In the genomic region with DNA sequence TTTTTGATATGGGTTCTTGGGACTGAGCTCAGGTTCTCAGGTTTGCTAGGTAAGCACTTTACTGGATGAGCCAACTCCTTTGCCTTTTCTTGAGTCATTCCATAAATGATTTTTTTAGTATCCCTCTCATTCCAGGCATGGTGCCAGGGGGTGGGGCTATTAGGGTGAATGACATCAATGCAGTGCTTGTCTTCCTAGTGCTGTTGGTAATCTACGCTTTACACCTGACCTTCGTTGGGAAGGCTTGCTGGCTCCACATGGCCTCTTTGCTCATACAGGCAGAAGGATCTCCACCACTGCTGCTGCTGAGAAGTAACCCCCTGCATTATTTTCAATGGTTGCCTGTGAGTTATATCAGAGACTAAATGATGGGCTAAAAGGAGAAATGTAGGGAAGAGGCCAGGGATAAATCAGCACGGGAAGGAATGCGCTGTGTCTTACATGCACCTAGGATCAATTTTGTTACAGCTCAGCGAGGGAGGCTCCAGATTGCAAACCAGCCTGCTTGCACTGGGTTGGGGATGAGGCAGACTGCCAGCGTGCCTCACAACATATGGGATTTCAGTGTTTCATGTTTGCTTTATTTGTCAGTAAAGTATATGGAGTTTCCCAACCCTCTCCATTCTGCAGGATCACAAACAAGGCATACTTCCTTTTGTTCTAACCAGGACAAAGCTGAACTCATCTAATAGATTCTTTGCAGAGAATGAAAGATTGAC, we compare ENCODE assay signal across 9 mouse cellular contexts.
DNase-seq lines count a peak whose midpoint lies in the region; ATAC-seq lines count a peak whose summit lies in the region.
"Had no signal": no experiment of that assay in that cellular context is flagged by ENCODE, and none has a peak within 500 bp of the region (broad histone marks: within the 10 kb centered on the region; RNA-seq: fewer than 3 reads in every experiment).

No protein-coding gene starts in this region.

- no peak overlapping the region for H3K4me3 ChIP-seq in forebrain, embryonic 15.5 days
- no peak overlapping the region for H3K4me3 ChIP-seq in forebrain, embryonic 11.5 days (ENCODE audit: low read depth, low read length)
- H3K4me3 ChIP-seq in lung, embryonic 15.5 days: no peak overlapping the region
- H3K4me3 ChIP-seq in midbrain, embryonic 16.5 days (ENCODE audit: low read depth, low read length): no peak overlapping the region

- peak; percentile 81 for ATAC-seq in forebrain, embryonic 15.5 days (replicated peaks)
- no peak for ATAC-seq in forebrain, embryonic 11.5 days (replicated peaks; ENCODE audit: low FRiP score)
- 0 out of 2 replicates have a peak, but pooled peaks have one; percentile 14 for ATAC-seq in lung, embryonic 15.5 days (ENCODE audit: borderline replicate concordance, extremely low read depth, low FRiP score, low TSS enrichment)
- no peak for ATAC-seq in inflammation-experienced regulatory T-cells, adult 6 months
- ATAC-seq in midbrain, embryonic 16.5 days: no peak

- DNase-seq in forebrain, embryonic 11.5 days (ENCODE audit: low spot score): no peak
- peak; percentile 46 to 53 for DNase-seq in adrenal gland, adult 18-20 months (ENCODE audit: low spot score in 2 of 2)
- peak; percentile 20 to 22 for DNase-seq in kidney, postnatal 4 days
- no peak for DNase-seq in cerebellum, adult 8-10 months

- H3K36me3 ChIP-seq in forebrain, embryonic 15.5 days: no peaks in the 10 kb centered on the region
- H3K36me3 ChIP-seq in forebrain, embryonic 11.5 days (ENCODE audit: control insufficient read depth, insufficient read depth, low read length): no peaks in the 10 kb centered on the region
- H3K36me3 ChIP-seq in lung, embryonic 15.5 days: no peaks in the 10 kb centered on the region
- no peaks in the 10 kb centered on the region for H3K36me3 ChIP-seq in midbrain, embryonic 16.5 days (ENCODE audit: control insufficient read depth, insufficient read depth, low read length)

- H3K27ac ChIP-seq in forebrain, embryonic 15.5 days (replicated peaks): peak overlapping the region; percentile 80
- H3K27ac ChIP-seq in forebrain, embryonic 11.5 days (ENCODE audit: low read depth, low read length): no peak overlapping the region
- H3K27ac ChIP-seq in lung, embryonic 15.5 days: no peak overlapping the region
- no peak overlapping the region for H3K27ac ChIP-seq in midbrain, embryonic 16.5 days (ENCODE audit: low read length)

- peaks cover 20% of the 10 kb centered on the region for H3K4me1 ChIP-seq in forebrain, embryonic 15.5 days
- no peaks in the 10 kb centered on the region for H3K4me1 ChIP-seq in forebrain, embryonic 11.5 days (replicated peaks; ENCODE audit: control insufficient read depth, insufficient read depth, low read length)
- 0 out of 2 replicates have a peak, but pooled peaks cover 2% of the 10 kb centered on the region for H3K4me1 ChIP-seq in lung, embryonic 15.5 days
- H3K4me1 ChIP-seq in midbrain, embryonic 16.5 days (ENCODE audit: control insufficient read depth, insufficient read depth, low read length): no peaks in the 10 kb centered on the region

- H3K4me2 ChIP-seq in forebrain, embryonic 15.5 days (replicated peaks): no peak overlapping the region
- no peak overlapping the region for H3K4me2 ChIP-seq in forebrain, embryonic 11.5 days (ENCODE audit: low read depth, low read length, severe bottlenecking)
- H3K4me2 ChIP-seq in lung, embryonic 15.5 days: no peak overlapping the region
- no peak overlapping the region for H3K4me2 ChIP-seq in midbrain, embryonic 16.5 days (ENCODE audit: low read length)

- WGBS in forebrain, embryonic 15.5 days: 51% methylated on average over 6 of the region's 6 CpGs
- WGBS in forebrain, embryonic 11.5 days: 86% methylated on average over 6 of the region's 6 CpGs
- 70% methylated on average over 6 of the region's 6 CpGs for WGBS in lung, embryonic 15.5 days
- WGBS in midbrain, embryonic 16.5 days: 75% methylated on average over 6 of the region's 6 CpGs

- H3K9me3 ChIP-seq in forebrain, embryonic 15.5 days: no peaks in the 10 kb centered on the region
- H3K9me3 ChIP-seq in forebrain, embryonic 11.5 days (ENCODE audit: control insufficient read depth, low read length): no peaks in the 10 kb centered on the region
- H3K9me3 ChIP-seq in lung, embryonic 15.5 days: no peaks in the 10 kb centered on the region
- no peaks in the 10 kb centered on the region for H3K9me3 ChIP-seq in midbrain, embryonic 16.5 days (replicated peaks; ENCODE audit: control insufficient read depth, low read length, poor library complexity, severe bottlenecking)

- no peak overlapping the region for H3K9ac ChIP-seq in forebrain, embryonic 15.5 days (replicated peaks)
- H3K9ac ChIP-seq in forebrain, embryonic 11.5 days (ENCODE audit: low read length): no peak overlapping the region
- H3K9ac ChIP-seq in lung, embryonic 15.5 days: no peak overlapping the region
- no peak overlapping the region for H3K9ac ChIP-seq in midbrain, embryonic 16.5 days (ENCODE audit: low read depth, low read length)

- no peaks in the 10 kb centered on the region for H3K27me3 ChIP-seq in forebrain, embryonic 15.5 days
- no peaks in the 10 kb centered on the region for H3K27me3 ChIP-seq in forebrain, embryonic 11.5 days (ENCODE audit: control insufficient read depth, insufficient read depth, low read length)
- no peaks in the 10 kb centered on the region for H3K27me3 ChIP-seq in lung, embryonic 15.5 days
- H3K27me3 ChIP-seq in midbrain, embryonic 16.5 days (ENCODE audit: control insufficient read depth, insufficient read depth, low read depth, low read length): no peaks in the 10 kb centered on the region
- H3K27me3 ChIP-seq: CH12.LX had no signal

Comparison
In these comparisons a context has a peak if more than half of its experiments do, and no peak if none do; other contexts are left out.
1. ATAC-seq: peak in forebrain, embryonic 15.5 days (single experiment) and lung, embryonic 15.5 days (single experiment); none in forebrain, embryonic 11.5 days (single experiment), inflammation-experienced regulatory T-cells, adult 6 months (single experiment) and midbrain, embryonic 16.5 days (single experiment).
2. DNase-seq: peak in adrenal gland, adult 18-20 months (2 of 2) and kidney, postnatal 4 days (2 of 2); none in forebrain, embryonic 11.5 days (single experiment) and cerebellum, adult 8-10 months (single experiment).